Mouse (Mus musculus) liver, embryonic 14.5 days (tissue): ENCODE measurements around the gene Usp47. TPM values are rescaled to one million over a fixed set of nuclear protein-coding genes. Genes with fewer than 3 reads are reported as not detected.
A peak's percentile ranks its signal among the peaks of the same experiment; 100 is the strongest.

ENCODE experiments used
- ATAC-seq: fragments of 200-750 bp; cut with Nextera tagmentation; 2 replicates; pipeline ENCODE4 v1.8.0; 2017; ENCODE audit warnings: moderate number of reproducible peaks, mild to moderate bottlenecking, moderate library complexity; ENCODE audit not compliant: insufficient read depth
- DNase-seq, 3 experiments: peaks; one replicate each; pipeline ENCODE4 v3.0.0-alpha.2; 2012 to 2013; ENCODE audit warnings: low read depth in 3 of 3, low spot score in 3 of 3
- H3K27ac ChIP-seq: fragments of 300-500 bp; sonication (generic); 2 replicates; pipeline ENCODE4 v1.5.1; 2014; ENCODE audit warnings: moderate library complexity, mild to moderate bottlenecking, control low read depth, inconsistent platforms
- H3K27me3 ChIP-seq: fragments of 300-500 bp; sonication (generic); 2 replicates; pipeline ENCODE4 v1.6.1; 2014; ENCODE audit warnings: mild to moderate bottlenecking, low read length, moderate library complexity; ENCODE audit not compliant: control insufficient read depth, insufficient read depth
- H3K36me3 ChIP-seq: fragments of 300-500 bp; sonication (generic); replicated peaks from 2 replicates; pipeline ENCODE4 v1.6.1; 2014; ENCODE audit warnings: low read depth; ENCODE audit not compliant: control insufficient read depth, insufficient read depth
- H3K4me1 ChIP-seq, 2 experiments: fragments of 200-500 bp in 1 of 2; fragments of 300-500 bp in 1 of 2; sonication (generic) in 1 of 2; replicated peaks; 2 replicates each; pipeline ENCODE4 v1.6.1; 2012 to 2014; ENCODE audit warnings: antibody characterized with exemption in 1 of 2, inconsistent platforms in 1 of 2, low read length in 1 of 2; ENCODE audit not compliant: control insufficient read depth in 2 of 2, insufficient read depth in 2 of 2
- H3K4me2 ChIP-seq: fragments of 300-500 bp; sonication (generic); 2 replicates; pipeline ENCODE4 v1.6.1; 2014; ENCODE audit warnings: low read depth, mild to moderate bottlenecking, control low read depth, moderate library complexity
- H3K4me3 ChIP-seq, 2 experiments: fragments of 200-500 bp in 1 of 2; fragments of 300-500 bp in 1 of 2; sonication (generic) in 1 of 2; 2 replicates each; pipeline ENCODE4 v1.5.1; 2012 to 2014; ENCODE audit warnings: low read depth in 2 of 2, low read length in 2 of 2, mild to moderate bottlenecking in 2 of 2, control low read depth in 1 of 2, inconsistent platforms in 1 of 2, moderate library complexity in 1 of 2; ENCODE audit not compliant: insufficient read depth in 1 of 2
- H3K9ac ChIP-seq: fragments of 300-500 bp; sonication (generic); replicated peaks from 2 replicates; pipeline ENCODE4 v1.6.1; 2014; ENCODE audit warnings: mild to moderate bottlenecking, control low read depth, moderate library complexity
- H3K9me3 ChIP-seq: fragments of 300-500 bp; sonication (generic); 2 replicates; pipeline ENCODE4 v1.6.1; 2016; ENCODE audit warnings: low read length, mixed read lengths; ENCODE audit not compliant: control insufficient read depth
- CTCF ChIP-seq: IDR thresholded peaks from 2 replicates; pipeline ENCODE4 v1.5.1; 2016; ENCODE audit warnings: antibody characterized with exemption, low read depth, control low read depth
- EP300 ChIP-seq: IDR thresholded peaks from 2 replicates; pipeline ENCODE4 v1.6.1; 2016; ENCODE audit warnings: antibody characterized with exemption, low read depth
- WGBS: fragments of 180-500 bp; shearing (Covaris S2); extraction: QIAGEN DNeasy Blood & Tissue Kit; methylation state at CpG from one replicate; pipeline ENCODE4 v1.1.7; 2014; ENCODE audit not compliant: insufficient replicate concordance; 5-methylcytosine and 5-hydroxymethylcytosine counted together
- polyA plus RNA-seq, 2 experiments: library from polyadenylated mRNA; depleted of rRNA in 1 of 2; stranded (reverse) in 1 of 2; unstranded in 1 of 2; fragments of >200 nt; fragmentation: Nextera tagmentation in 1 of 2; extraction: Ambion mirVana in 1 of 2; gene quantifications; 2 replicates each; pipeline versions ENCODE4 v1.2.1 to v1.2.3; 2012 to 2014

The Usp47 gene
- polyA plus RNA-seq, 2 experiments: 11.4 to 20.3 TPM

DNA sequence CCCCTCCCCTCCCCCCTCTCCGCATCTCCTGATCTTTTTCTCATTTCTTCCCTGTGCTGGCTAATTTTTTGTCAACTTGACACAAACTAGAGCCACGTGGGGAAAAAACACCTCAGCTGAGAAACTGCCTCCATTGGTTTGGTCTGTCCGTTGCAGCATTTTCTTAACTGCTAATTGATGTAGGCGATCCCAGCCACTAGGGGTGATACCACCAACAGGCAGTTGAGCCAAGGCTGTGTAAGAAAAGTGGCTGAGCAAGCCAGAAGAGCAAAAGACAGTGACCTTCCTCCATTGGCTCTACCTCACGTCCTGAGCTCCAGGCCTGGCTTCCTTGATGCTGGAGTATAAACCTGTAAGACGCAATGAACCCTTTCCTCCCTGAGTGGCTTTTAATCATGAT, 136.5 kb downstream of the Usp47 start:
- H3K9ac ChIP-seq: no peak overlapping the region
- H3K4me2 ChIP-seq: no peak overlapping the region
- H3K27me3 ChIP-seq: peaks cover 14% of the 10 kb centered on the region
- no peaks in the 10 kb centered on the region for H3K9me3 ChIP-seq
- ATAC-seq: no peak
- H3K4me3 ChIP-seq: no peak overlapping the region
- peaks cover 0 to 2% of the 10 kb centered on the region in 2 experiments; a peak in 1 of 4 replicates for H3K4me1 ChIP-seq
- no peak for DNase-seq
- H3K27ac ChIP-seq: no peak overlapping the region
- WGBS: 24% methylated on average over 5 of the region's 6 CpGs
- TF ChIP-seq CTCF (0 out of 2 replicates have a peak, but pooled peaks have one; percentile 13), EP300 (no peak)
- H3K36me3 ChIP-seq: no peaks in the 10 kb centered on the region

Other genes with a start within 250 kb of the Usp47 start
- 1.0 and 1.1 TPM in 2 replicates for gene Galnt18, start 243.5 kb upstream of the Usp47 start, polyA plus RNA-seq (2012; rRNA removed)
- 0.85 and 1.0 TPM in 2 replicates for gene Galnt18, start 243.5 kb upstream of the Usp47 start, polyA plus RNA-seq (2014; fragmentation: Nextera tagmentation; extraction: Ambion mirVana)
- 1.1 and 1.5 TPM in 2 replicates for gene Dkk3, start 135.6 kb downstream of the Usp47 start, polyA plus RNA-seq (2012; rRNA removed)
- 2.3 and 2.4 TPM in 2 replicates for gene Dkk3, start 135.6 kb downstream of the Usp47 start, polyA plus RNA-seq (2014; fragmentation: Nextera tagmentation; extraction: Ambion mirVana)
- gene Mical2, start 202.4 kb downstream of the Usp47 start, polyA plus RNA-seq (2012; rRNA removed): 1.3 and 1.4 TPM in 2 replicates
- 1.1 and 1.2 TPM in 2 replicates for gene Mical2, start 202.4 kb downstream of the Usp47 start, polyA plus RNA-seq (2014; fragmentation: Nextera tagmentation; extraction: Ambion mirVana)